Mouse (Mus musculus) embryonic fibroblast, embryonic 13.5 days (primary cell): ENCODE measurements around the gene Acin1.
"Not testable (repeated sequence)": the region's sequence is repeated elsewhere in the genome, so short reads cannot be mapped to it uniquely, and the experiment has no call there.

Source experiments
- CTCF ChIP-seq: IDR thresholded peaks from 2 replicates; pipeline ENCODE4 v1.5.1; 2011; ENCODE audit warnings: mild to moderate bottlenecking, control low read depth, low read length, moderate library complexity, borderline replicate concordance; ENCODE audit not compliant: insufficient read depth
- POLR2A ChIP-seq: IDR thresholded peaks from 2 replicates; pipeline ENCODE4 v1.6.1; 2011; ENCODE audit warnings: low read depth, mild to moderate bottlenecking, control low read depth, low read length, moderate library complexity

DNA sequence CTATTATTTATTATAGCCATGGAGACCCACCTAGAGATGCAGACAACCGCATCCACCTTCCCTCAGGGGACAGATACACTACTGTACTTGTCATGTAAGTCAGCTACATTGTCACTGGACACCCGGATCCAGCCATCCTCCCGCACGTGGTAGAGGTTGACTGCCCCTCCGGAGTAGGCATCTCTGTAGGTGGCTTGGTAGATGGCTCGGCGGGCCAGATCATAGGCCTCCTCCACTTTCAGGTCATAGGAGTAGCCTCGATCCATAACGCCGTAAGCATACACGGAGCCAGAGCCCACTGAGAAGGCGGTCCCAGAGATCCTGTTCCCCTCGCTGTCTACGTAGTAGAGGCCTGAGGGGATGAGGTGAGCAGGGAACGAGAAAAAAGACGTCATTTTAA is 72.6 kb downstream of the Acin1 start:
- not testable (repeated sequence) for TF ChIP-seq CTCF, POLR2A
